Mouse (Mus musculus) adrenal gland, postnatal 25 days (tissue): ENCODE results near the gene Tenm3. TPM values are rescaled to one million over a fixed set of nuclear protein-coding genes. Genes with fewer than 3 reads are reported as not detected.

ENCODE experiments used
- DNase-seq: peaks from one replicate; pipeline ENCODE4 v3.0.0; 2021; ENCODE audit warnings: mixed read lengths
- total RNA-seq: library from RNA; stranded (reverse); gene quantifications from 2 replicates; pipeline ENCODE4 v1.2.3, GENCODE M21; 2021

Gene Tenm3
- total RNA-seq, 1 experiment from 2014 or later: 42.5 TPM

GRCm38 (mm10) chr8:48655381-48656043 lies 188.2 kb downstream of the Tenm3 start:
- DNase-seq: no peak

- no peak for DNase-seq
Observed at GRCm38 (mm10) chr8:48649845-48650244, 193.9 kb downstream of the Tenm3 start.

GRCm38 (mm10) chr8:48649415-48649814 lies 194.3 kb downstream of the Tenm3 start:
- no peak for DNase-seq

GRCm38 (mm10) chr8:48646110-48646509 lies 197.6 kb downstream of the Tenm3 start:
- no peak for DNase-seq

GRCm38 (mm10) chr8:48638129-48638528 lies 205.6 kb downstream of the Tenm3 start:
- no peak for DNase-seq

GRCm38 (mm10) chr8:48636979-48637378 lies 206.8 kb downstream of the Tenm3 start:
- DNase-seq: no peak

GRCm38 (mm10) chr8:48635815-48636214 lies 207.9 kb downstream of the Tenm3 start:
- DNase-seq: no peak

GRCm38 (mm10) chr8:48633426-48633825 lies 210.3 kb downstream of the Tenm3 start:
- no peak for DNase-seq

- DNase-seq: no peak
Observed at GRCm38 (mm10) chr8:48622517-48623153, 221.1 kb downstream of the Tenm3 start.

GRCm38 (mm10) chr8:48615088-48615487 lies 228.7 kb downstream of the Tenm3 start:
- no peak for DNase-seq

GRCm38 (mm10) chr8:48611934-48612512 lies 231.7 kb downstream of the Tenm3 start:
- no peak for DNase-seq

- DNase-seq: no peak
Observed at GRCm38 (mm10) chr8:48611126-48611525, 232.6 kb downstream of the Tenm3 start.

- no peak for DNase-seq
Observed at GRCm38 (mm10) chr8:48610316-48610715, 233.4 kb downstream of the Tenm3 start.

GRCm38 (mm10) chr8:48609684-48610083 lies 234.1 kb downstream of the Tenm3 start:
- DNase-seq: no peak

GRCm38 (mm10) chr8:48604190-48604897 lies 239.4 kb downstream of the Tenm3 start:
- no peak for DNase-seq

- DNase-seq: no peak
Observed at GRCm38 (mm10) chr8:48603165-48603840, 240.4 kb downstream of the Tenm3 start.

- no peak for DNase-seq
Observed at GRCm38 (mm10) chr8:48601621-48602020, 242.1 kb downstream of the Tenm3 start.

GRCm38 (mm10) chr8:48599028-48599427 lies 244.7 kb downstream of the Tenm3 start:
- DNase-seq: no peak

- no peak for DNase-seq
Observed at GRCm38 (mm10) chr8:48596332-48596731, 247.4 kb downstream of the Tenm3 start.

GRCm38 (mm10) chr8:48591818-48592217 lies 251.9 kb downstream of the Tenm3 start:
- no peak for DNase-seq

GRCm38 (mm10) chr8:48579732-48580131 lies 264.0 kb downstream of the Tenm3 start:
- DNase-seq: no peak

GRCm38 (mm10) chr8:48579144-48579543 lies 264.6 kb downstream of the Tenm3 start:
- no peak for DNase-seq
